Mouse (Mus musculus) intestine, embryonic 15.5 days (tissue): ENCODE data around the gene Scn3b. TPM values are rescaled to one million over a fixed set of nuclear protein-coding genes. Genes with fewer than 3 reads are reported as not detected.

Experiments used
- ATAC-seq: fragments of 200-750 bp; cut with Nextera tagmentation; 2 replicates; pipeline ENCODE4 v1.8.0; 2017; ENCODE audit warnings: moderate TSS enrichment, moderate library complexity
- H3K27ac ChIP-seq: fragments of 300-500 bp; sonication (generic); 2 replicates; pipeline ENCODE4 v1.5.1; 2015; ENCODE audit warnings: mild to moderate bottlenecking, inconsistent platforms
- H3K27me3 ChIP-seq: fragments of 300-500 bp; sonication (generic); replicated peaks from 2 replicates; pipeline ENCODE4 v1.6.1; 2015; ENCODE audit warnings: inconsistent platforms
- H3K36me3 ChIP-seq: fragments of 300-500 bp; sonication (generic); 2 replicates; pipeline ENCODE4 v1.6.1; 2015; ENCODE audit warnings: inconsistent platforms
- H3K4me1 ChIP-seq: fragments of 300-500 bp; sonication (generic); replicated peaks from 2 replicates; pipeline ENCODE4 v1.6.1; 2015; ENCODE audit warnings: inconsistent platforms
- H3K4me2 ChIP-seq: fragments of 300-500 bp; sonication (generic); replicated peaks from 2 replicates; pipeline ENCODE4 v1.6.1; 2015; ENCODE audit warnings: mild to moderate bottlenecking, inconsistent platforms
- H3K4me3 ChIP-seq: fragments of 300-500 bp; sonication (generic); replicated peaks from 2 replicates; pipeline ENCODE4 v1.5.1; 2015; ENCODE audit warnings: inconsistent platforms
- H3K9ac ChIP-seq: fragments of 300-500 bp; sonication (generic); 2 replicates; pipeline ENCODE4 v1.6.1; 2015; ENCODE audit warnings: inconsistent platforms
- H3K9me3 ChIP-seq: fragments of 300-500 bp; sonication (generic); 2 replicates; pipeline ENCODE4 v1.6.1; 2016; ENCODE audit warnings: inconsistent platforms
- WGBS: fragments of 180-500 bp; shearing (Covaris S2); methylation state at CpG from one replicate; pipeline ENCODE4 v1.1.7; 2015; 5-methylcytosine and 5-hydroxymethylcytosine counted together
- polyA plus RNA-seq: library from polyadenylated mRNA; unstranded; fragments of >200 nt; fragmentation: Nextera tagmentation; extraction: Ambion mirVana; gene quantifications from 2 replicates; pipeline ENCODE4 v1.2.1, GENCODE M21; 2015

The Scn3b gene
- polyA plus RNA-seq, 1 experiment from 2014 or later, result 6.2 TPM

- Histone ChIP-seq H3K4me1 (no peaks in the 10 kb centered on the region), H3K36me3 (0 out of 2 replicates have a peak, but pooled peaks cover 5% of the 10 kb centered on the region), H3K4me2 (no peak overlapping the region), H3K4me3 (no peak overlapping the region), H3K9ac (no peak overlapping the region), H3K9me3 (no peaks in the 10 kb centered on the region), H3K27me3 (no peaks in the 10 kb centered on the region), H3K27ac (no peak overlapping the region)
- 82% methylated on average over 5 of the region's 5 CpGs for WGBS
- no peak for ATAC-seq
These were observed 32.5 kb downstream of the Scn3b start for GRCm38 (mm10) chr9:40301475-40301874.

- no peaks in the 10 kb centered on the region for H3K27me3 ChIP-seq
- H3K27ac ChIP-seq, result no peak overlapping the region
- H3K9ac ChIP-seq, result no peak overlapping the region
- H3K4me2 ChIP-seq, result no peak overlapping the region
- H3K9me3 ChIP-seq, result no peaks in the 10 kb centered on the region
- ATAC-seq, result no peak
- WGBS, result 90% methylated on average over 8 of the region's 8 CpGs
- no peak overlapping the region for H3K4me3 ChIP-seq
- 0 out of 2 replicates have a peak, but pooled peaks cover 5% of the 10 kb centered on the region for H3K36me3 ChIP-seq
- H3K4me1 ChIP-seq, result no peaks in the 10 kb centered on the region
These were observed 33.4 kb downstream of the Scn3b start for GRCm38 (mm10) chr9:40302375-40302774.

- Histone ChIP-seq H3K9me3 (no peaks in the 10 kb centered on the region), H3K4me1 (no peaks in the 10 kb centered on the region), H3K4me3 (no peak overlapping the region), H3K36me3 (0 out of 2 replicates have a peak, but pooled peaks cover 5% of the 10 kb centered on the region), H3K27me3 (no peaks in the 10 kb centered on the region), H3K4me2 (no peak overlapping the region), H3K9ac (no peak overlapping the region), H3K27ac (no peak overlapping the region)
- no peak for ATAC-seq
- 95% methylated on average over 8 of the region's 8 CpGs for WGBS
These were observed 35.2 kb downstream of the Scn3b start for GRCm38 (mm10) chr9:40304243-40304642.

- Histone ChIP-seq H3K4me3 (no peak overlapping the region), H3K27ac (no peak overlapping the region), H3K36me3 (no peaks in the 10 kb centered on the region), H3K27me3 (no peaks in the 10 kb centered on the region), H3K9me3 (no peaks in the 10 kb centered on the region), H3K4me2 (no peak overlapping the region), H3K9ac (no peak overlapping the region), H3K4me1 (no peaks in the 10 kb centered on the region)
- WGBS, result 78% methylated on average over 3 of the region's 3 CpGs
- ATAC-seq, result no peak
These were observed 38.3 kb downstream of the Scn3b start for GRCm38 (mm10) chr9:40307311-40307710.

- Histone ChIP-seq H3K9me3 (no peaks in the 10 kb centered on the region), H3K4me3 (no peak overlapping the region), H3K9ac (no peak overlapping the region), H3K4me1 (no peaks in the 10 kb centered on the region), H3K27me3 (no peaks in the 10 kb centered on the region), H3K36me3 (no peaks in the 10 kb centered on the region), H3K4me2 (no peak overlapping the region), H3K27ac (no peak overlapping the region)
- 92% methylated on average over 6 of the region's 6 CpGs for WGBS
- ATAC-seq, result no peak
These were observed 40.9 kb downstream of the Scn3b start for GRCm38 (mm10) chr9:40309876-40310275.

GRCm38 (mm10) chr9:40311813-40312212, 42.8 kb downstream of the Scn3b start:
- WGBS, result 76% methylated on average over 9 of the region's 9 CpGs
- H3K36me3 ChIP-seq, result no peaks in the 10 kb centered on the region
- ATAC-seq, result no peak
- H3K9ac ChIP-seq, result no peak overlapping the region
- no peak overlapping the region for H3K4me3 ChIP-seq
- H3K27ac ChIP-seq, result no peak overlapping the region
- H3K4me2 ChIP-seq, result no peak overlapping the region
- no peaks in the 10 kb centered on the region for H3K4me1 ChIP-seq
- H3K27me3 ChIP-seq, result no peaks in the 10 kb centered on the region
- no peaks in the 10 kb centered on the region for H3K9me3 ChIP-seq

- Histone ChIP-seq H3K9me3 (no peaks in the 10 kb centered on the region), H3K9ac (no peak overlapping the region), H3K4me1 (peaks cover 15% of the 10 kb centered on the region), H3K4me3 (no peak overlapping the region), H3K27ac (no peak overlapping the region), H3K4me2 (no peak overlapping the region), H3K36me3 (peaks cover 2% of the 10 kb centered on the region; the same call in 1 of the 2 replicates), H3K27me3 (no peaks in the 10 kb centered on the region)
- no peak for ATAC-seq
- WGBS, result 85% methylated on average over 9 of the region's 9 CpGs
These were observed 48.0 kb downstream of the Scn3b start for GRCm38 (mm10) chr9:40316865-40317660.

- no peak for ATAC-seq
- Histone ChIP-seq H3K9ac (no peak overlapping the region), H3K27ac (no peak overlapping the region), H3K4me1 (peaks cover 19% of the 10 kb centered on the region), H3K4me2 (no peak overlapping the region), H3K4me3 (no peak overlapping the region), H3K27me3 (no peaks in the 10 kb centered on the region), H3K9me3 (no peaks in the 10 kb centered on the region), H3K36me3 (peaks cover 2% of the 10 kb centered on the region; the same call in 1 of the 2 replicates)
- 92% methylated on average over 4 of the region's 4 CpGs for WGBS
These were observed 48.7 kb downstream of the Scn3b start for GRCm38 (mm10) chr9:40317735-40318134.

- H3K9ac ChIP-seq, result no peak overlapping the region
- no peak overlapping the region for H3K4me3 ChIP-seq
- H3K9me3 ChIP-seq, result no peaks in the 10 kb centered on the region
- H3K27me3 ChIP-seq, result no peaks in the 10 kb centered on the region
- no peak for ATAC-seq
- WGBS, result 80% methylated on average over 5 of the region's 5 CpGs
- peaks cover 2% of the 10 kb centered on the region; the same call in 1 of the 2 replicates for H3K36me3 ChIP-seq
- no peak overlapping the region for H3K4me2 ChIP-seq
- peaks cover 19% of the 10 kb centered on the region for H3K4me1 ChIP-seq
- no peak overlapping the region for H3K27ac ChIP-seq
These were observed 49.8 kb downstream of the Scn3b start for GRCm38 (mm10) chr9:40318771-40319170.

GRCm38 (mm10) chr9:40320405-40320804, 51.4 kb downstream of the Scn3b start:
- Histone ChIP-seq H3K27ac (peak overlapping the region; percentile 72; the same call in 1 of the 2 replicates), H3K9me3 (no peaks in the 10 kb centered on the region), H3K27me3 (no peaks in the 10 kb centered on the region), H3K4me3 (no peak overlapping the region), H3K36me3 (peaks cover 2% of the 10 kb centered on the region; the same call in 1 of the 2 replicates), H3K4me1 (peaks cover 20% of the 10 kb centered on the region), H3K4me2 (peak overlapping the region; percentile 12; the same call in 1 of the 2 replicates), H3K9ac (no peak overlapping the region)
- no peak for ATAC-seq
- WGBS, result 89% methylated on average over 8 of the region's 8 CpGs

- Histone ChIP-seq H3K4me2 (peak overlapping the region; percentile 12; the same call in 1 of the 2 replicates), H3K4me1 (peaks cover 25% of the 10 kb centered on the region), H3K4me3 (no peak overlapping the region), H3K27ac (peak overlapping the region; percentile 72), H3K9ac (no peak overlapping the region), H3K36me3 (peaks cover 2% of the 10 kb centered on the region; the same call in 1 of the 2 replicates), H3K27me3 (no peaks in the 10 kb centered on the region), H3K9me3 (no peaks in the 10 kb centered on the region)
- 49% methylated on average over 12 of the region's 12 CpGs for WGBS
- peak; percentile 48 for ATAC-seq
These were observed 52.1 kb downstream of the Scn3b start for GRCm38 (mm10) chr9:40320879-40321667.

GRCm38 (mm10) chr9:40321668-40322003, 52.6 kb downstream of the Scn3b start:
- Histone ChIP-seq H3K9ac (no peak overlapping the region), H3K9me3 (no peaks in the 10 kb centered on the region), H3K27ac (peak overlapping the region; percentile 72), H3K4me1 (peaks cover 30% of the 10 kb centered on the region), H3K36me3 (peaks cover 2% of the 10 kb centered on the region; the same call in 1 of the 2 replicates), H3K4me2 (no peak overlapping the region), H3K27me3 (no peaks in the 10 kb centered on the region), H3K4me3 (no peak overlapping the region)
- WGBS, result 60% methylated on average over 3 of the region's 3 CpGs
- ATAC-seq, result no peak
